Mouse (Mus musculus): ENCODE results near the gene Zfp965.
"Not testable (repeated sequence)": the region's sequence is repeated elsewhere in the genome, so short reads cannot be mapped to it uniquely, and the experiment has no call there.

Zfp965 gene

GRCm38 (mm10) chr2:175469685-175470084 is at the start of gene Zfp965:
Zfp965 (plus strand) TSS chr2:175469985.
- DNase-seq (ENCODE audit: low read depth, low spot score) = not testable (repeated sequence)

- DNase-seq (ENCODE audit: low read depth, low spot score) = not testable (repeated sequence)
These were observed 34.1 kb upstream of the Zfp965 start, which contains the start of gene Gm4724 for GRCm38 (mm10) chr2:175435707-175436106. Gm4724 (minus strand) TSS chr2:175435807.
